Mouse (Mus musculus): ENCODE results near the gene Plod2.

Plod2 gene

DNA sequence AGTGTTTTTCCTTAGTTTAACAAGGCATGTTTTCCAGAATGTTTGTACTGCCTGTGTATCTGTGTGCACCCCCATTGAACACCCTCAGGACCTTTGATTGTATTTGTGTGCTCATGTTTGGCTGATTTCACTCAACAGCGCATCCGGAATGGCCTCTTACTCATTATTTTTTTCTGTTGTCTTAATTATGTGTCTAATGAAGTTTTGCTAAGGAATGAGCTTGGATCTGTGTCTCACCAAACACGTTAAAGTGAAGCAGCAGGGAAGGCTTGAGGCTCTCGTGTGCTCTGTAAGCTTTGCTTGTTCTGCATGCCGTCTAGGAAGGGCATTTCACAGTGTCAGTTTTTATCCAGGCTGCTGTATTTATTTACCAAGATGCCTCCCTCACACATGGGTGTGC lies 59.5 kb downstream of the Plod2 start:
- DNase-seq (ENCODE audit: low spot score in 2 of 2), result no peak

DNA sequence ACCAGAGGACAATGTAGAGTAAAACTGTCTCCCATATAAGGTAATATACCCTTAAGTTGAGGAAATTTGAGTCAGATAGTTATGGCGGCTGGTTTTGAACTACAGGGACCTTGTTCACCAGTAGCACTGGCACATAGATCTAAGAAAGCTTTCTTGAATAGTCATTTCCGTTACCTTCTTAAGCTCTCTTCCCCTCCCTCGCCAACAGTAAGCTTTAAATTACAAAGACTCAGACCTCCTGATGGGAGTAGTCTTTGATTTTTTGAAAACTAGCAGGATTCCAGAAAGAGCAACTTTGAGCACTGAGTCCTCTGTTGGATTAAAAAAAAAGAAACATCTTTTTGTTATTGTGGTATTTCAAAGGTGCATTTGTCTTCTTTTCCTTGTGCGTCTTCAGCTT lies 61.5 kb downstream of the Plod2 start:
- DNase-seq (ENCODE audit: low spot score in 2 of 2), result no peak

DNA sequence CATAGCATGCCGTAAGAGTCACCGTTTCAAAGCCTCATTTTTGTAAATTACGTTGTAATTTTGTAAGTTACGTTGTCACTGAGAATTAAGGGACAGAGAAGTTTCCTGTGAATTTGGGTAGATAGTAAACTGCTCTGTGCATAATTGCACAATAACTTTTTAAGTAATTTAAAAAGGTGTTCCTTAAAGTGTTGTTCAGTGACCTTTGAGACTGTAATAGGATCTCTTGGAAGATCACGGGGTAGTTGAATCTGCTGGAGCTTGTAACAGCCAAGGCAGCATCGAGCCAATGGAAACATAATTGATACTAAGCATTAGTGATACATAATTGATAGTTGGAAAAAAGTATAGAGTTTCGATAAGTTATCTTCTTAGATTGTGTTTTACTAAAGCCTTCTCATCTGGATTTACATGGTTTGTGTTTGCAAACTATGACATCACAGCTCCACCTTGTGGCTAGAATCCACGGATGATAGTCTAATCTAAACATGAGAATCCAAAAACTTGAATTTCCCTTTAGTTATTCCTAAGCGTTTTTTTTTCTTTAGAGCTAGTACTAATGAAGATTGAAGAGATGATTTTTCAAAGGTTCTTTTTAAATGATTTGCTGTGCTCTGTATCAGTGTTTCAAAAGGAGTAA lies 68.7 kb downstream of the Plod2 start:
- no peak for DNase-seq (ENCODE audit: low spot score in 2 of 2)

DNA sequence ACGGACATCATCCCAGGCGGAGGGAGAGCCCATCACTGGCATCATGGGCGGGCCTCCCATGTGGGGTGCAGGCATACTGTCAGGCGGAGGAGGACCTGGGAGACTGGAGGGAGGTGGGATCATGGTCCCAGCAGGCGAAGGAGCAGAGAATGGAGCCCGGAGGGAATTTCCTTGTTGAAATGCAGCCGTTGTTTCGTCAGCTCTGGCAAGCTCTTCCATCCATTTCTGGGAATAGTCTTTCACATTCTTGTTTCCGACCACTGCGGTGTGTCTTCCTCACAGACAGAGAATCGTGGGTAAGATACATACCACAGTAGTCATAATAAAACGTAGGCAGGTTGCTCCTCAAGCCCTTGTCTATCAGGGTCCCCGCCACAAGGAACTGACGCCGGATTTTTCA lies 70.6 kb downstream of the Plod2 start:
- no peak for DNase-seq (ENCODE audit: low spot score in 2 of 2)

DNA sequence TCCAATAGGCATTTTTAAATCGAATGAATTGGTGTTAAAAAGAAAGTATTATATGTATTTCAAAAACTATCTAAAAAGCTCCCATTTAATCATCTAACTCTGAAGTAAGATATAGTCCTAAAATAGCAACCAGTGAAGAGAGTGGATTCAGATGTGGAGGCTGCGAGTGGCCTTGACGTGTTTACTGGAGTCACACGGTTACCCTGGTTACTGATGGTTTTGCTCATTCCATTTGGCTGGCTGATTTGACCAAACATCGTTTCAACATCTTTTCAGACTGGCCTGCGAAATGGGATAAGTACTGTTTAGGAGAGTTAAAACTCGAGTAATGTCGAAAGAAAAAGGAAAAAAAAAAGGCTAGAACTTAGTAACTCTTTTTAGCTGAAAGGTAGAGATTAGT lies 71.2 kb downstream of the Plod2 start:
- DNase-seq (ENCODE audit: low spot score in 2 of 2), result no peak

DNA sequence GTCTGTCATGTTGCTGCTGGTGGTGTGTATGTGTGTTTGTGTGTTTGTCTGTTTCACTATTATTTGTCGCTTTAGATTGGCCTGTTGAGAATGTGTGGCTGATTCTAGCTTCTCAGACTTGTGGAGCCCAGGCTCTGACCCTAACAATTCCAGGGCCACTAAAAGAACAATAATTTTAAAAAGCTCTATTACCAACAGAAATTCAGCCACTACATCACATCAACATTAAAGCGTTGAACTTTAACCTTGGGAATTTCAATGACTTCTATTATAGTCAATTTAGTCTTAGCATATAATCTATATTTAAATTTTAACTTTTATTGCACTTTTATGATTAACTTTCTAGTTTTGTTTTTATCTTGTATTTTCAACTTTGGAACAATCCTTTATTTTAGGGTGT lies 74.4 kb downstream of the Plod2 start:
- no peak for DNase-seq (ENCODE audit: low spot score in 2 of 2)

DNA sequence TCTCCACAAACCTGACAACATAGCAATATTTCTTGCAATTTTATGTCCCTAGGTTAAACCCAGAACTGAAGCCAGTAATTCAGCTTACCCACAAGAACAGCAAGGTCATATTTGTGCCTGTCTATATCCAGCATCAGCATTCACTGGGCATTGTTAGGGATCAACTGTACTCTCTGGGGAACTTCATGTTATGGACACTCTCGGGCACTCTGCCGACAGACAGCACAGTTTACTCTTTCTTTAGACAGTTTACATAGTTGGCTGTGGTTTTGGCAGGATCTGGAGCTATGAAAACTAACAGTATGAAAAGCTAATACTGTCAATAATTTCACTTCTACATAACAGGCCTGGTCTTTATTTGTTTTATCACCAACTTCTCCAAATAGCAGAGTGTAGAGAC lies 75.4 kb downstream of the Plod2 start:
- DNase-seq (ENCODE audit: low spot score in 2 of 2), result no peak

DNA sequence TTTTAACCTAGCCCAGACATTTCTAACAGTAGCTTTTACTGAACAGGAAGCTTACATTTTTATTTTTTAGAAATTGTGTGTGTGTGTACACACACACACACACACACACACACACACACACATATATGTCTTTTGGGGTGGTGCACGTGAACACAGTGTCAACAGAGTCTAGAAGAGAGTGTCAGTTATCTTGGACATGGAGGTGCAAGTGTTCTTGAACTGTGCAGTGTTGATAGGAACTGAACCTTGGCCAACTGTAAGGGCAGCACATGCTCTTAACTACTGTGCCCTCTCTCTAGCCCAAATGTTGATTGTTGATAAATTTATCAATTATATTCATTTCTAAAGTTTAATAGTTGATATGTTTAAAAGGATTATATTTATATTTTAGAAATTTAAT lies 78.1 kb downstream of the Plod2 start:
- DNase-seq (ENCODE audit: low spot score in 2 of 2), result no peak

DNA sequence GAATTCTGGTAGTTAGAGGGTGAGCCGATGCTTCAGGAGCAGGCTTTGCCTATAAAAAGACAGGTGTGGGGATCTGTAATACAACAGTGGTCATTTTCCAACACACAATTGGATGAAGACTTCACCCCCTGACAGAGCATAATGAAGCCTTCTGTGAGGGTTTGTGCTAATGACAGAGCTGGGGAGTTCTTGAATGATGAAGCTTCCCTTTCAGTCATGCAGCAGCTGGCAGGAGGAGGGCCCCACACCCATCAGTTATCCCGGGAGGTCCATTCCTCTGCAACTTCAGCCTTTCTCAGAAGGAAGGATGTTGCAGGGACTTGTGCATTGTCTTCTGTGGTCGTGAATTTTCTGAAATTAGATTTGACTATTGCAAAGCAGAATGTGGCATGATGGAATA lies 79.2 kb downstream of the Plod2 start:
- DNase-seq (ENCODE audit: low spot score in 2 of 2), result no peak

DNA sequence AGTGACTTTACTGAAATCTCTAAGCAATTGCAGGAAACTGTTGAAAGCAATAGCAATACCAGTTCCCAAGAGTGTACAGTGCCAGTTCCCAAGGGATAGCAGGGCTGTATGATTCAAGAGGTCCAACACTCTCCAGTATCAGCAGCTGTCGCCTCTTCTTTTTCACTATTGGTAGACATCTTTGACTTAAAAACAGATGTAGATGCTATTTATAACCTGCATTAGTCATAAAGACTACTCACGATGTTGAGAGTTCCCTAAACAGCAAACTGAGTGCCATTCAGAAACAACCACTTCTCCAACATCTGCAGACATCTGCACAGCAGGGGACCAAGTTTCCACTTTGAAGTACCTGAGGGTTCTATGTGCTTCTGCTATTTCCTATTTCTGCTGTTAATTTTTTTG lies 79.9 kb downstream of the Plod2 start:
- no peak for DNase-seq (ENCODE audit: low spot score in 2 of 2)

DNA sequence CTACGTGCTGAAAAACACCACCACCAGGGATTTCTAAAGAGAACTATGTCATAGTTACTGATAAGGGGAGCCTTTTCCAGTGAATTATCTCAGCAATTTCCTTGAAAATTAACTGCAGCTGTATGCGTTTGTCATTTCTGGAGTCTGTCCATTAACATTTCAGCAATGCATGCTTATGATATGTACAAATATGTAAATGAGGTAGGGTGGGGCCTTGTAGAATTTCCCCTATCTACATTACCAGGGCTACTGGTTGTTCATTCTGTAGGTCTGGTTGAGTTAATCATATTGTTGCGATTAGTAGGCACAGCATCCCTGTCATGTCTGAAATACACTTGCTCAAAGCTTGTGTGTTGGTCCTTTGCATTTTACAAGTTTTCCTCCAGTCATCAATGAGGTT lies 92.8 kb downstream of the Plod2 start:
- DNase-seq (ENCODE audit: low spot score in 2 of 2), result no peak

DNA sequence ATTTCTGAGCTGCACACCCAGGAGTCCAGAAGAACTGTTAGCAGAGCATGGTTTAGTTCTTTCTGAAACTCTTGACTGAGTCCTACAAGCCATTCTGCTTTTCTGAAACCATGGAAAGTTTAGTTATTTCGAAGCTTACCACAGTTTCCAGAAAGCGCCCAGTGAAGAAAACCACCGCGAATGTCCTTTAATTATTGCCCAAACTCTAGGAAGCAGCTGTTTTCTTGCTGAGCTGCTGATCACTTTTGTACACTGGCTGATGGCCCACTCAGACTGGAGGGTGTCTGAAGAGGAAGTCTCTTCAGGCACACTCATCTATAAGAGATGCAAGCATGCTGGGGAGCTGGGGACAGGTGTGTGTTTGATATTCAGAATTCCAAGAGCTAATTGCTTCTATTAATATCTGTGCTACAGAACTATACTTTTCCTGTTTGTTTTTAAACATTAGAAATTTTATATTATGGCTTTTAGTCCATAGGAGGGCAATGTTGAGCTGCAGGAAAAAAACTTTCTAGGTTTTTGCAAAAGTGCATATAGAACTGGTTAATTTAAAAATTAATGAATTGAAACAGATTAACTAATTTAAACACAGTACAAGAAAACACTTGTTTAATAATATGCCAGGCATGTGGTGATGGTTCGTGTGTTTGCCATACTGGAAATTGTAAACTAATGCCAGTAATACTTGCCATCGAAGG lies 97.3 kb downstream of the Plod2 start:
- DNase-seq (ENCODE audit: low spot score in 2 of 2), result no peak

DNA sequence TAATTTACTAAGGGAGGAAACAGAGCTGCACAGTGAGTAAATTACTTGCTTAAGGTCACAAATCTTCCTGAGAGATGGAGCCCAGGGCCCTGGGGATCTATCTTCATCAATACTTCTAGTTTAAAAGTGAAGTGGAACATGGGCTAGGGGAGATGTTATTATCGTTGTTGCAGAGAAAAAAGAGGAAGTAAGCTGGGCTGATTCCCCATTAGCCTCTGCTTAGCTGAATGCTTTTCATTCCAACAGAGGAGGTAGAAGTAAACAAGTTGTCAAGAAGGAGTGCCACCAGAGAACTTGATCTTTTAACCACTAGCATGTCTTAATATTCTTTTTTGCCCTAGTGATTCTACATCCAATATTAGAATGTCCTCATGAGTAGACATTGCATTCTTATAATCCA lies 99.7 kb downstream of the Plod2 start:
- no peak for DNase-seq (ENCODE audit: low spot score in 2 of 2)
